Mouse (Mus musculus): ENCODE measurements around the gene Zfp784. TPM values are rescaled to one million over a fixed set of nuclear protein-coding genes. Genes with fewer than 3 reads are reported as not detected.
A peak's percentile ranks its signal among the peaks of the same experiment; 100 is the strongest.
"Not testable (repeated sequence)": the region's sequence is repeated elsewhere in the genome, so short reads cannot be mapped to it uniquely, and the experiment has no call there.

Gene Zfp784
- 7.8 and 9.8 TPM in 2 replicates for polyA plus RNA-seq (2015; fragmentation: Nextera tagmentation; extraction: Ambion mirVana)

DNA sequence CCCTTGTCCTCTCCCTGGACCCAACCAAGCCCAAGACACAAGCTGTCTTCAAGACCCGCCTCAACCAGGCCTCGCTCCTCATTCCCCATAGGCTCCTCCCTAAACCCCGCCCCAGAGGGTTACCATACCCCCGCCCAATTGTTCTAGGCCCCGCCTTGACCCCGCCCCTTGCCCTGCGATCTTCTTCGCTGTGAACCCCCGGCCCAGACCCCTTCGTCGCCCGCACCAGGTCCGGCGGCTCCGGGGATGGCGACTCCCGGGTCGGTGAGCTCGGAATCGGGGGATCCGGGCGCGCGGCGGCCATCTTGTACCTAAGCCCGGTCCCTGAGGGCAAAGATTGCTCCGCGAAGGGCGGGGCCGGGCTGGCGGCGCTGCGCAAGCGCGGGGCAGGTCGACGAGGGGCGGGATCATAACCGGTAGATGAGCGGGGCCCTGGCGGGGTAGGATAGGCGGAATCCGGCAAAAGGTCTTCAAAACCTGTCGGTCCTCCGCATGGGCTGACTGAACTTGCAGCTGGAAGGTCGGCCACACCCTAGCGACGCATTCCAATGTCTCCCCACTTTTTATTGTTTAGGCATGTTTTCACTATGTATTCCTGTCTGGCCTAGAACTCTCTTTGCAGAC is at the start of gene Zfp784:
Gene Zfp784 (minus strand): TSS at position 338 of the 624 bp plus-strand sequence.
- peak within 1 kb of the TSS; percentile 77 for H3K9ac ChIP-seq
- no peaks in the 10 kb centered on the region for H3K9me3 ChIP-seq
- H3K36me3 ChIP-seq, result peaks cover 34% of the 10 kb centered on the region
- ATAC-seq (ENCODE audit: low FRiP score), result peak; percentile 96
- H3K4me2 ChIP-seq, result peak within 1 kb of the TSS; percentile 60
- peak within 1 kb of the TSS; percentile 98 for H3K27ac ChIP-seq
- H3K4me3 ChIP-seq, result peak within 1 kb of the TSS; percentile 61
- no peaks in the 10 kb centered on the region for H3K27me3 ChIP-seq
- peaks cover 22% of the 10 kb centered on the region for H3K4me1 ChIP-seq (replicated peaks)
- under 1% methylated on average over 48 of the region's 48 CpGs for WGBS

DNA sequence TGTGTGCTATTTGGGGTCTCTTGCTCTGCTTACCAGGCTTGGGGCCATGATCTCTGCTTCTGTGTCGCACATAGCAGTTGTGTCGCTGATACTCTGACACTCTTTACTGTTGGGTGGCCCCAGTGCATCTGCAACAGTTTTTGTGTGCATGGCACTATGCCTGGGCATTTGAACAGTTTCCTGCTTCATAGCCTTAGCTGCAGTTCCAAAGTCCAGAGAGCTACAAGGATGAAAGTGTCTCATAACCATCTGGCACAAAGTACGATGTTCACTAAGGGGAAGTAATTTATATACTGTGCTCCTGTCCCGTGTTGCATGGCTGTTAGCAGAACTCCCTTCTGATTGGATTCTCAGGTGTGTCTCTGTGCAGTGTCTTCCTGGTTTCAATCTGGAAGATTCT is 49.6 kb upstream of the Zfp784 start:
- WGBS, result 92% methylated on average over 4 of the region's 4 CpGs
- Histone ChIP-seq H3K9ac (0 out of 2 replicates have a peak overlapping the region, but pooled peaks have one; percentile 31), H3K27ac (no peak overlapping the region), H3K36me3 (peaks cover 64% of the 10 kb centered on the region), H3K4me1 (replicated peaks) (peaks cover 25% of the 10 kb centered on the region), H3K4me3 (no peak overlapping the region), H3K4me2 (no peak overlapping the region), H3K9me3 (no peaks in the 10 kb centered on the region), H3K27me3 (no peaks in the 10 kb centered on the region)
- no peak for ATAC-seq (ENCODE audit: low FRiP score)

DNA sequence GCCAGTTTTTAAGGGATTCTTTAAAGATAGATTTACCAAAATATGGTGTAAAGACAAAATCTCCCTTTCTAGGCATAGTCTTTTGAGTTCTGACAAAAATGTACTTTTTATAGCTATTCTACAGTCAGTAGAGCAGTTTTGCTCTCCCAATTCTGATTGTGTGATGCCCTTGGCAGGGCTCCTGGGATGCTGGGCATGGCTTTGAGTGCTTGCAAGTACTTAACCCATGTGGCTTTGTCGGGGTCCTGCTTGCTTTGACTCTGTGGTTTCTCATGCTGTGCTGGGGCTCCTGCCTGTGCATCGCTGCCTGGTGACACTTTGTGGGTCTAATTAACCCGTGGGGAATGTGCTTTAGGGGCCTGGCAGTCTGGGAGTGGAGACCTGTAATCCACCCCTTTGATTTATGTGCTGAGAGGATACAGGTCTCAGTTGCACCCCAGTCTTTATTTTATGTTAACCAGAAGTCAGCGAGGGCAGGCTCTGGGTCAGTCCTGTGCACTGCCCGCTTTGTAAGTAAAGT is 48.7 kb upstream of the Zfp784 start:
- H3K27ac ChIP-seq, result no peak overlapping the region
- H3K4me2 ChIP-seq, result no peak overlapping the region
- no peak overlapping the region for H3K9ac ChIP-seq
- WGBS, result 82% methylated on average over 5 of the region's 5 CpGs
- no peaks in the 10 kb centered on the region for H3K27me3 ChIP-seq
- H3K36me3 ChIP-seq, result peaks cover 55% of the 10 kb centered on the region
- H3K9me3 ChIP-seq, result no peaks in the 10 kb centered on the region
- H3K4me1 ChIP-seq (replicated peaks), result peaks cover 32% of the 10 kb centered on the region
- no peak for ATAC-seq (ENCODE audit: low FRiP score)
- no peak overlapping the region for H3K4me3 ChIP-seq

DNA sequence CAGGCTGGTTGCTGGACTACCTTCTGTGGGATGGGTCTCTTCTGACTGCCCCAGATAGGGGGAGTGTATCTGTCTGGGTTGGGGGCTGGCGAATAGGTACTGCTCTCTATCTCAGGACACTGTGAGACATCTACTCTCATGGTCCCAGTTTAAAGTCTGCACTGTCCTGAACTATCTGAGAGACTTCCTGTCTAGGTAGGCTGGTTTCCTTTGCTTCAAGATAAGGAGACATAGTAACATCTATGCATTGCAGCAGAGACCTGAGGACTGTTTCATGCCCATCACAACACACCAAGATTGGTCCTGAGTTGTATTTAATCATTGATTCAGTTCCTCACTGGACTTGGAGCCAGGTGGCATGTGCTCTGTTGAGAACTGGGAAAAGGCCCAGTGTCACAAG is 47.3 kb upstream of the Zfp784 start:
- H3K27ac ChIP-seq, result no peak overlapping the region
- H3K4me3 ChIP-seq, result no peak overlapping the region
- ATAC-seq (ENCODE audit: low FRiP score), result no peak
- 90% methylated on average over 1 of the region's 1 CpGs for WGBS
- H3K27me3 ChIP-seq, result no peaks in the 10 kb centered on the region
- no peak overlapping the region for H3K9ac ChIP-seq
- H3K9me3 ChIP-seq, result no peaks in the 10 kb centered on the region
- no peak overlapping the region for H3K4me2 ChIP-seq
- H3K36me3 ChIP-seq, result peaks cover 44% of the 10 kb centered on the region
- peaks cover 46% of the 10 kb centered on the region for H3K4me1 ChIP-seq (replicated peaks)

DNA sequence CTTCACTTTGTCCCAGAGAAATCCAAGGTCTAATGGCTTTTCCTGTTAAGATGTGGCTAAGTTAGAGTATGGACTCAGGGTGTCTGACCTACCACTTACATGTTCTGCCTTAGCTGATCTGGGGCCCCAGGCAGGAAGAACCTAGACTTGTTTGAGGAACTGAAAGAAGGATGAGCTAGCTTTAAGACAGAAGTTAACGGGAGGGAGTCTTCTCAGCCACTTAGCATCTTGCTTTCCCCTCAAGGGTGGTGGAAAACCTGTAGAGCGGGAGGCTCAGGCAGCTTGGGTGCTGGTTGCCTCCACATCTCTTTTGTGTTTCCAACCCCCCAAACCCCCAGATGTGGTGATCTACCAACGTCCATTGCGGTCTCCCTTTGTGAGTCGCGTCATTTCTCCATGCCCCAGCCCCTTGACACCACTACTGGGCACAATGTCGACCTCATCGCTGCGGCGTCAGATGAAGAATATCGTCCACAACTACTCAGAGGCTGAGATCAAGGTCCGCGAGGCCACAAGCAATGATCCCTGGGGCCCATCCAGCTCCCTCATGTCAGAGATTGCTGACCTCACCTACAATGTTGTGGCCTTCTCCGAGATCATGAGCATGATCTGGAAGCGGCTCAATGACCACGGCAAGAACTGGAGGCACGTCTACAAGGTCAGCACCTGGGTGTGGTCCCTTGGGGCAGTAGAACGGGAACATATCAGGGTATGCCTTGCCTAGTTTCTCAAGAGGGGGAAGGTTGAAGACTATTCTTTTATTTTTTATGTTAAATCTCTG is 45.3 kb upstream of the Zfp784 start:
- ATAC-seq (ENCODE audit: low FRiP score), result no peak
- no peak overlapping the region for H3K4me3 ChIP-seq
- H3K9ac ChIP-seq, result no peak overlapping the region
- no peaks in the 10 kb centered on the region for H3K27me3 ChIP-seq
- H3K4me2 ChIP-seq, result no peak overlapping the region
- no peaks in the 10 kb centered on the region for H3K9me3 ChIP-seq
- H3K4me1 ChIP-seq (replicated peaks), result peaks cover 46% of the 10 kb centered on the region
- 94% methylated on average over 18 of the region's 18 CpGs for WGBS
- H3K36me3 ChIP-seq, result peaks cover 42% of the 10 kb centered on the region
- no peak overlapping the region for H3K27ac ChIP-seq

DNA sequence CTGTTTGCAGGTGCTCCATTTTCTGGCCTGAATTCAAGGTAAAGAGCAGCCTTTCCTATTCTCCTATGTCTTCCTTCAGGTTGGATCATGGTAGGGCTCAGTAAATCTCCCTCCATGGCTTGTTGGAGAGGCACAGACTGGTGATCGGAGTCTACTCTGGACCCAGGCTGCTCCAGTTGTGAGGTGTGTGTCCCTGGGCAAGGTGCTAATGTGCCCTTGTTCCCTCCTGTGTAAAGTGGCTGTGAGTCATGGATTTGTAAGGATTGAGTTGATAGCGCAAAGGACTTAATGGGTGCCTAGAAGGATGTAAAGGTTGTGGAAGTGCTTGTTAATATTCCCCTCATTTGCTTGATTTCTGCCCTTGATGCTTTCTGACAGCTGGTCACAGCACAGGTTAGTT is 43.7 kb upstream of the Zfp784 start:
- Histone ChIP-seq H3K4me3 (peak overlapping the region; percentile 9; the same call in 1 of the 2 replicates), H3K36me3 (peaks cover 47% of the 10 kb centered on the region)
- 93% methylated on average over 2 of the region's 2 CpGs for WGBS

DNA sequence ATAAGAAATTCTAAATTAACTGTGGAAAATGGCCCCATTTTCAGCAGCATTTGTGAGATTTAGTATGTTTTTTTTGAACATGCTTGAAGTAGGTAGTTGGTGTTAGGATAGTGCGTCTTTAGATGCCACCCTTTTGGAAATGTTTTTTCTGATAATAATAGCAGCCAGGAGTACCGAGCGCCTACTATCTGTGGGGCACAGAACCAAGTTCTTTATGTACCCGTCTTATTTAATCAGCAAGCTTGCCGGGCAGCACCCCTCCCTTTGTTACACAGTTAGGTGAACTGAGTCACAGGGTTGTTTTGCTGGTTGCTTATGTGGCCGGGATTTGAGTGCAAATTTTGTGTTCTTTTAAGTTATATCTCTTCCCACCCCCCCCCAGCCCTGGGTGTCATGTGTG is 43.0 kb upstream of the Zfp784 start:
- WGBS, result 68% methylated on average over 6 of the region's 6 CpGs
- peak overlapping the region; percentile 99 for H3K4me3 ChIP-seq
- H3K9ac ChIP-seq, result peak overlapping the region; percentile 98
- no peak for ATAC-seq (ENCODE audit: low FRiP score)
- no peaks in the 10 kb centered on the region for H3K27me3 ChIP-seq
- H3K9me3 ChIP-seq, result no peaks in the 10 kb centered on the region
- H3K27ac ChIP-seq, result no peak overlapping the region
- peak overlapping the region; percentile 93 for H3K4me2 ChIP-seq
- peaks cover 43% of the 10 kb centered on the region for H3K4me1 ChIP-seq (replicated peaks)
- peaks cover 51% of the 10 kb centered on the region for H3K36me3 ChIP-seq

More for the DNA sequence above, 43.7 kb upstream of the Zfp784 start:
- Histone ChIP-seq H3K27me3 (no peaks in the 10 kb centered on the region), H3K4me1 (replicated peaks) (peaks cover 46% of the 10 kb centered on the region), H3K9me3 (no peaks in the 10 kb centered on the region), H3K4me2 (peak overlapping the region; percentile 93; the same call in 1 of the 2 replicates), H3K9ac (0 out of 2 replicates have a peak overlapping the region, but pooled peaks have one; percentile 98), H3K27ac (no peak overlapping the region)
- ATAC-seq (ENCODE audit: low FRiP score), result no peak

DNA sequence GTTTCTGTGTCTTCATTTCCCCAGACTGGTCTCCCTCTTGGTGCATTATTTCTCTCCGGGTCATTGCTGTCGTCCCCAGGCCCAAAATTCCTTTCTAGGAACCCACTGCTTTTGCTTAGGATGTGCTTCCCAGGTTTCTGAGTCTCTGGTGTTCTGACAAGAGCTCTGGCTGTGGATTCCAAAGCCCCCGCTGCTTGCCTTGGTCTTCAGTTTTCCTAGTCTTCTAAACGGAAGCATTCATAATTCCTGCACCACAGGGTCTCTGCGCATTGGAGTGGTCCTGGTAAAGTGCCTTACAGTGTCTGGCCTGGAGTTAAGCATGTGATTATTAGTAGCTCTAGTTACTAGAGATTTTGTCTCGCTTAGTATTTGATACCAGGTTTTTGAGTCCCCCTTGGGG is 42.6 kb upstream of the Zfp784 start:
- H3K27ac ChIP-seq, result peak overlapping the region; percentile 93
- peaks cover 40% of the 10 kb centered on the region for H3K4me1 ChIP-seq (replicated peaks)
- peak overlapping the region; percentile 99 for H3K4me3 ChIP-seq
- peak overlapping the region; percentile 93 for H3K4me2 ChIP-seq
- no peaks in the 10 kb centered on the region for H3K9me3 ChIP-seq
- H3K9ac ChIP-seq, result peak overlapping the region; percentile 98
- peaks cover 50% of the 10 kb centered on the region for H3K36me3 ChIP-seq
- ATAC-seq (ENCODE audit: low FRiP score), result no peak
- WGBS, result 21% methylated on average over 6 of the region's 6 CpGs
- no peaks in the 10 kb centered on the region for H3K27me3 ChIP-seq

DNA sequence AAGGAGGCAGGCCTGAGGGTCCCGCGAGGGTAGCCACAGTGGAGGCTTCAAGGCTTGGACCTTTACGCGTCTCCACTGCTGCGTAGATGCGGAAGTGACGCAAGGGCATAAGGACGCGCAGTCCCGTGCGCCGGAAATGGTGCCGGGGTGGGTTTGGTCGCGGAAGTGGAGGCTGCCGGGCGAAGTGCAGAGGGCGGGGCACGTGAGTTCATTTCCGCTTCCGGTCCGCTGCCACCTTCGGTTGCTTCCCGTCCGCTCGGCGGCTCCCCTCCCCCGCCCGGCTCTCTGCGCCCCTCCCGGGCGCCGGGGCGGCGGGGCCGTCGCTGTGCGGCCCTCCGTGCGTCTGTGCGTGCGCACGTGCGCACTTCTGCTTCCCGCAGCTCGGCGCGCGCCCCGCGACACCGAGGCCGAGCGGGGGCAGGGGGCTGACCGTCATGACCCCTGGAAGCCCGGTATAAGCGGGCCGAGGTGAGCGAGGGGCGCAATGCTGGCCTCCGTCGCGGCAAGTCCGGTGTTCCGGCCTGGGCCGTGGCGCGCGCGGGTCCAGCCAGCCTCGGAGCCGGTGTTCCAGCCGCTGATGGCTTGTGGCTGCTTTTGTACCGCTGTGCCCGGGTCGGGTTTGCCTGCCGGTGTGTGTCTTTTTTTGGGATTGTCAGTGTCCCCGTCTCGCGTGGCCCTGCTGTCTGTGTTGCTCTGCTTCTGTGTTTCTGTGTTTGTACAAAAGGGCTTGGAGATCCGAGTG is 41.9 kb upstream of the Zfp784 start, which contains the start of gene Epn1:
Gene Epn1 (plus strand): TSS at position 226 of the 742 bp plus-strand sequence.
- ATAC-seq (ENCODE audit: low FRiP score), result peak; percentile 96
- Histone ChIP-seq H3K4me2 (peak within 1 kb of the TSS; percentile 93), H3K4me1 (replicated peaks) (peaks cover 40% of the 10 kb centered on the region), H3K9me3 (no peaks in the 10 kb centered on the region), H3K4me3 (peak within 1 kb of the TSS; percentile 99), H3K27ac (peak within 1 kb of the TSS; percentile 93), H3K36me3 (peaks cover 50% of the 10 kb centered on the region), H3K27me3 (no peaks in the 10 kb centered on the region), H3K9ac (peak within 1 kb of the TSS; percentile 98)
- WGBS, result under 1% methylated on average over 81 of the region's 81 CpGs

DNA sequence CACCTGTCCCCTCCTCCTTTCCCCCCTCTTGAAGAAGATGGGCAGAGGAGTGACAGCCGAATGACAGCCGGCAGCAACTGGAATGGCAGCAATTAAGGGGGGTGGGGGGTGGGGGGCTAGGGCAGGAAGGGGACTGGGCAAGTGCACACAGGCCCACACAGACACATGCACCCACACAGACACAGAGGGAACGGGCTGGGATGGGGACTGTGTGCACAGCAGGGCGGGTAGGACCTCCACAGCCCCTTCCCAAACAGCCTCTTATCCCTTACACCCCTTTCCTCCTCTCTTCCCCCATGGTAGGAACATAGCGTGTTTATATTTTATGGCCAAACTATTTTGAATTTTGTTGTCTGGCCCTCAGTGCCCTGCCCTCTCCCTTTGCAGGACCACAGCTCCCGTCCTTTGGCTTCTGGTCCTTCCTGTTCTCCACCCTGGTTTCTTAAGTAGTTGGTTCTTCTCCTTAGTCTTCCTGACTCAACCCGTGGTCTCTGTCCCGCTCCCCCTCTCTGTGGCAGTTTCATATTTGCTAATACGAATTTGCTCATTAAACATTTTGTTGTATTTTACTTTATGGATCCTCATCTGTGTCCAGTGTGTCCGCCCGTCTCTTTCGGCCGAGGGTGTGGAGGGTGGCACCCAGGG is 41.2 kb upstream of the Zfp784 start:
- H3K9ac ChIP-seq, result peak overlapping the region; percentile 98
- H3K36me3 ChIP-seq, result peaks cover 50% of the 10 kb centered on the region
- peak; percentile 61 for ATAC-seq (ENCODE audit: low FRiP score)
- WGBS, result 54% methylated on average over 11 of the region's 13 CpGs
- H3K27ac ChIP-seq, result peak overlapping the region; percentile 93
- H3K27me3 ChIP-seq, H3K9me3 ChIP-seq: not testable (repeated sequence)
- peak overlapping the region; percentile 93 for H3K4me2 ChIP-seq
- peaks cover 34% of the 10 kb centered on the region for H3K4me1 ChIP-seq (replicated peaks)
- peak overlapping the region; percentile 99 for H3K4me3 ChIP-seq

DNA sequence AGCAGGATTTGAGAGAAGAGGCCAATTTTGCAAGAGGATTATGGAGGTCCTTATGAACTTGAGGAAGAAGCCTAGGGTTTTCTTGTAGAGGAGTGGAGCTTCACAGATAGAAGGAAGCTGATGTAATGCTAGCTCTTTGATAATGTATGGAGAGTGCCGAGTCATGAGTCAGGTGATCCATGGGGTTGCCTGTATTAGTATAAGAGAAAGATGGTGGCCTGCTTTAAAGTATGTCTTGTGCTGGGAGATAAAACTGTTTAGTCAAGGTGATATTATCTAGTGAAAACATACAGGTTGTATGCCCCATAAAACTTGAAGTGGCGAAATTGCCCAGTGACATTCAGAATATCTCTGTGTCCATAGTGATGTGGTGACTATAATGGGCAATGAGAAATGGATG is 38.7 kb upstream of the Zfp784 start:
- Histone ChIP-seq H3K4me2 (no peak overlapping the region), H3K36me3 (peaks cover 69% of the 10 kb centered on the region), H3K4me3 (no peak overlapping the region), H3K9ac (no peak overlapping the region), H3K4me1 (replicated peaks) (peaks cover 14% of the 10 kb centered on the region), H3K9me3 (no peaks in the 10 kb centered on the region), H3K27me3 (no peaks in the 10 kb centered on the region), H3K27ac (no peak overlapping the region)
- ATAC-seq (ENCODE audit: low FRiP score), result no peak
- 94% methylated on average over 2 of the region's 2 CpGs for WGBS

All from hindbrain, embryonic 13.5 days (tissue).